Mouse (Mus musculus): ENCODE measurements around the gene Pate2.
"Not testable (repeated sequence)": the region's sequence is repeated elsewhere in the genome, so short reads cannot be mapped to it uniquely, and the experiment has no call there.

The Pate2 gene

DNA sequence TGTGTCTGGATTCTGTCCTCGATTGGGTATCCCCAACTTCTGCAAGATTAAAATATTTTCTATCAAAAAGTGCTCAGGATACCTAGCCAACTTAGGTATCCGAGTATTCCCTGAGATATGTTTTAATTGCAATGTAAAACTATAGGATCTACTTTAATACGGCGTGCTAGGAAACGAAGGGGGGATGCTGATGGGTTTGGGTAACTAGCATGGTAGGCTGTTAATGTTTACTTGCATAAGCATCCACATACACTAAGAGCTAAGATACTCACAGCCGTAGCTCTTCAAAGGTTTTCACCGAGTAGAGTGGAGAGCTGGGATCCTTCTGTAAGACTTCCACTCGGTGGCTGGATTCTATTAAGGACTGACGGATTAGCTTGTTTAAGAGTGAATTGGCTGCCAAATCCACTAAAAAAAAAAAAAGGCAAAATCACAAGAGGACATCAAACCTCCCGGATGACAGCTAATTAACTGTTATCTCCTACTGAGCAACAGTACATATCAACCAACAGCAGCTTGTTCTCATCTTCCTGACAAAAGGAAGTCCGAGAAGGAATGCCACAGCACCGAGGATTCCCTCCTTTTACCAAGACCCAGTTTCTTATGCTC lies 13.5 kb upstream of the Pate2 start:
- DNase-seq (ENCODE audit: low spot score in 2 of 2) = no peak

- peak; percentile 23 to 38 for DNase-seq (ENCODE audit: low spot score in 2 of 2)
Observed at GRCm38 (mm10) chr9:35558257-35559008, 11.7 kb upstream of the Pate2 start, which contains the start of the genes Ddx25 and Pus3. Gene Ddx25, minus strand, starts transcription at chr9:35558528. Gene Pus3, plus strand, starts transcription at chr9:35558595.

GRCm38 (mm10) chr9:35559009-35559890 lies 10.8 kb upstream of the Pate2 start:
- DNase-seq (ENCODE audit: low spot score in 2 of 2) = peak; percentile 77 to 81

DNA sequence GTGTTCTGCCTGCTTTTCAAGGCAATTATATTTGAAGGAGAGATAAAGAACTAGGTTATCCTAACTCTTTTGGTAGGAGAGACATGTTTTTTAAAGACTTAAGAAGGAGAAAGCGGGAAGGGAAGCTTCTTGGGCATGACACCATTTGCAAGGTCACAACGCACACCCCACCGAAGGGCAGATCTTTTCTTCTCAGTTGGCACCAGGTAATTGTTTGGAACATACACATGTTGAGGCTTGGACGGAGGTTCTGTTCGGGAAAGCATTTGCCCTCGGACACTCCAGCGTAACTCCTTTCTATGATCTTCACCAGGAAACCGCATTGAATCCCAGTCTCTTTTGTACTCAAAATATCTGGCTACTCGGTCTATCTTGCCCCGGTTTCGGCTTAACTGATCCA lies 9.0 kb upstream of the Pate2 start:
- no peak for DNase-seq (ENCODE audit: low spot score in 2 of 2)

GRCm38 (mm10) chr9:35561583-35561982 lies 8.5 kb upstream of the Pate2 start:
- no peak for DNase-seq (ENCODE audit: low spot score in 2 of 2)

- no peak for DNase-seq (ENCODE audit: low spot score in 2 of 2)
Observed at GRCm38 (mm10) chr9:35564536-35565240, 5.4 kb upstream of the Pate2 start.

- no peak for DNase-seq (ENCODE audit: low spot score in 2 of 2)
Observed at GRCm38 (mm10) chr9:35567995-35568394, 2.1 kb upstream of the Pate2 start.

- DNase-seq (ENCODE audit: low spot score in 2 of 2) = no peak
Observed at GRCm38 (mm10) chr9:35570663-35571062, 579 bp downstream of the Pate2 start.

GRCm38 (mm10) chr9:35574416-35574815 lies 4.3 kb downstream of the Pate2 start:
- DNase-seq (ENCODE audit: low spot score in 2 of 2) = no peak

- DNase-seq (ENCODE audit: low spot score in 2 of 2) = no peak
Observed at GRCm38 (mm10) chr9:35587674-35588073, 17.6 kb downstream of the Pate2 start.

- no peak for DNase-seq (ENCODE audit: low spot score in 2 of 2)
Observed at GRCm38 (mm10) chr9:35592903-35593302, 22.8 kb downstream of the Pate2 start.

DNA sequence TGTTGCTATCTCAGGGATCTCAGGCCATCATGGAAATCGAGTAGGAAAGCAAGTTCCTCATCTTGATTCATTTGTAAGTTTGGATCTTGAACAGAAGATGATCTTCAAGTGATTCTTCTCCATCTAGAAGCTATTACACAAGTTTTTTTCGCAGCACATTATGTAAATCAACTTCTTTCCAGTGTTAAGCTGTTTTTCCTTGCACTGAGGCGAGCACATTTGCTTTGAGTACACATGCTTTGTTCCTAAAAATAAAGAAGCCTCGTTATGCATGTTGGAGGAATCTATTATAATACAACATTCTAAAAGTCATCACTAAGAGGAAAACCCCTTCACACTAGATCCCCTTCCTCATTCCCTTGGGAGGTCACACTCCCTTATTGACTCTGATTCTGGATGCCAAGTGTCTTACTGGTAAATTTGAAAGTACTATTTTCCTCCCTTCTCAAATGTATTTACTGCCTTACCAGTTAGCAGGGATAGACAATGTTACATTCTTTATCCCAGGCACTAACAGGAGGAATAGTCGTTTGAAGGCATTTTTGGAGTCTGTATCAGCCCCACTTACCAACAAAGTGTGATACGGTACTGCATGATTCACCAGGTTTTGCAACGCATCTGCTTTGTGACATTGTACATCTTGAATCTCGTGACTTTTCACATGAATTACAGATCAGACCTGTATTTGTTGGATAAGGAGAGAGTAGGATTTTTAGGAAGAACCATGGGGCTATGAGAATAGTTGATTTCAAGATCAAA lies 37.7 kb downstream of the Pate2 start:
- DNase-seq (ENCODE audit: low spot score in 2 of 2) = no peak

DNA sequence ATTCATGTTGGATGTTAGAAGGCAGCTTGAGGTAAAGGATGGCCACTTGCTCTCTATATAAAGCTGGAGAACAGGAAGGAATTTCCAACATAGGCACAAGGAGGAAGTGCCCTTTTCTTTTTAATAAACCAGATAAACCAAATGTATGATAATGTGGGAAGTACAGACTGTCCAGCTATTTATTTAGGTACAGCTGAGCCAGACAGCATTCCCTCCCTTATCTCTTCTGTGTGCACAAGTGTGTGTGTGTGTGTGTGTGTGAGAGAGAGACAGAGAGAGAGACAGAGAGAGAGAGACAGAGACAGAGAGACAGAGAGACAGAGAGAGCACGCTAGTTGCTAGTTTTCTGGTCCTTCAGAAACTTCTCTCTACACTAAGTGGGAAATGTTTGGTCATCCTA lies 41.8 kb downstream of the Pate2 start, which contains the start of gene Pate4:
Gene Pate4, minus strand, starts transcription at position 101 of the 400 bp plus-strand sequence.
- no peak for DNase-seq (ENCODE audit: low spot score in 2 of 2)

GRCm38 (mm10) chr9:35614005-35614404 lies 43.9 kb downstream of the Pate2 start:
- DNase-seq (ENCODE audit: low spot score in 2 of 2) = no peak

- not testable (repeated sequence) for DNase-seq (ENCODE audit: low spot score in 2 of 2)
Observed at GRCm38 (mm10) chr9:35616784-35617183, 46.7 kb downstream of the Pate2 start.

DNA sequence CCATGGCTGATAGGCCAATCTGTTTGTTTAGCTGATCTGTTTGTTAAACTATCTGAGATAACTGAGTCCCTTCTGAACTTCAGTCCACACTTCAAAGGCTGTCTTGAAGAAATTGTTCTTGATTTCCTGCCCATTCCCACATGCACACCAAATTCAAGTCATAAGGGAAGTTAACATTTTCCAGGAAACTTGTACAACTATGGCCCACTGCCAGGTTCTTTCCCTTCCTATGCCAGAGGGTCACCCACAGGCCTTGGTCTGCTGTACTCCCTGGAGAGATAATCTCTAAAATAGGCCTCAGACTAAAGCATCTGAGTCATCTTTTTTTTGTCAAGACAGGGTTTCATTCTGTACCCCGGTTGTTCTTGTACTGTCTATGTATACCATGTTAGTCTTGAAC lies 62.9 kb downstream of the Pate2 start:
- DNase-seq (ENCODE audit: low spot score in 2 of 2) = no peak

GRCm38 (mm10) chr9:35648102-35648501 lies 78.0 kb downstream of the Pate2 start, which contains the start of gene Pate3:
Gene Pate3, minus strand, starts transcription at chr9:35648202.
- DNase-seq (ENCODE audit: low spot score in 2 of 2) = no peak

- DNase-seq (ENCODE audit: low spot score in 2 of 2) = no peak
Observed at GRCm38 (mm10) chr9:35673557-35673956, 103.5 kb downstream of the Pate2 start.

- DNase-seq (ENCODE audit: low spot score in 2 of 2) = no peak
Observed at GRCm38 (mm10) chr9:35687013-35687412, 116.9 kb downstream of the Pate2 start, which contains the start of gene Pate1. Gene Pate1, minus strand, starts transcription at chr9:35687390.

DNA sequence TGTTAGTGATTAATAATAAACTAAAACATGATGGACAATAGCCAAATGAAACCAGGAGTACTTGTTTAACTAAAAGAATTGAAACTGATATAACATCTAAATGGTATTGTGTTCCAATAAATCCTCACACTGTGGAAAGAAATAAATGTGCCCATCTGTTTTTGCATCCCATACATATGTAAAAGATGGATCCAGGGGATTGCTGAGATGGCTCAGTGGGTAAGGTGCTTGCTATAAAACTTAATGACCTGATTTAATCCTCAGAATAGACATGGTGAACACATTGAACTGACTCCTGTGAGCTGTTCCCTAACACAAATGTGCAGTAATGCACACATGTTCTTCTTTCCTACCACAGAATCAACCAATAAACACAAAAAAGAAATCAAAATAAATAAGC lies 121.8 kb downstream of the Pate2 start:
- DNase-seq (ENCODE audit: low spot score in 2 of 2) = no peak

DNA sequence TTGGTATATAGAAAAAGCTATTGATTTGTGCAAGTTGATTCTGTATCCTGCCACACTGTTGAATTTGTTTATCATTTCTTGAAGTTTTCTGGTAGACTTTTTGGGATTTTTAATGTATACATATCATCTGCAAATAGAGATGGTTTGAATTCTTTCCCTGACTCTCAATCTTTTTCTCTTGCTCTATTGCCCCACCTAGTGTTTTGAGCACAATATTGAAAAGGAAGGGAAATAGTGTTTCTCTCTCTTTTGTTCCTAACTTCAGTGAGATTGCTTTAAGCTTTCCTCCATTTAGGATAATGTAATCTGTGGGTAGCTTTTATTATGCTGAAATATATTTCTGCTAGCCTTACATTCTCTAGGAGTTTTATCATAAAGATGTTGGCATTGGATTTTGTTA lies 137.2 kb downstream of the Pate2 start:
- DNase-seq (ENCODE audit: low spot score in 2 of 2) = no peak

Measured in thymus, postnatal 10 days (tissue).